Mouse (Mus musculus): ENCODE measurements around the gene Cfap61.

- TF ChIP-seq CTCF (IDR thresholded peaks at IDR 0.05; ENCODE audit: low read depth, low read length) (no peak), POLR2A (IDR thresholded peaks at IDR 0.05; ENCODE audit: extremely low read depth, insufficient read depth, low read length) (no peak)
These were observed 18.1 kb downstream of the Cfap61 start for GRCm38 (mm10) chr2:145952726-145953125.
